Mouse (Mus musculus): ENCODE results near the gene Dpysl4.

DNA sequence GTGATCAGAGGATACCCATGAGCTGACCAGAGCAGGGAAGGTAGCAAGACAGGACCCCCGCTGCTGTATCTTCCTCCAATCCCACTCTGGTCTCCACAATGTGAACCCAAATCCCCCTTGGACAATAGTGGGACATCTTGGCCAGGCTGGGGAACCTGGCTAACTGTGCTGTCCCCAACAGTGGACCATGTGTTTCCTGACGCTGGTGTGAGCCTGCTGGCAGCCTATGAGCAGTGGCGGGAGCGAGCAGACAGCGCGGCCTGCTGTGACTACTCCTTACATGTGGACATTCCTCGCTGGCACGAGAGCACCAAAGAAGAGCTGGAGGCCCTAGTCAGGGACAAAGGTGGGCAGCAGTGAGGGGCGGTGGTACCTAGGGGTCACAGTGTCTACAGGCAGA lies 5.9 kb downstream of the Dpysl4 start:
- TF ChIP-seq CTCF (IDR thresholded peaks at IDR 0.05; ENCODE audit: low read depth): no peak
- TF ChIP-seq EP300 (IDR thresholded peaks at IDR 0.05; ENCODE audit: low read depth): no peak

Measured in liver, embryonic 14.5 days (tissue).